Mouse (Mus musculus): Measurements from ENCODE around the gene Polr3e. TPM values are rescaled to one million over a fixed set of nuclear protein-coding genes. Genes with fewer than 3 reads are reported as not detected.
A peak's percentile ranks its signal among the peaks of the same experiment; 100 is the strongest.
"Not testable (repeated sequence)": the region's sequence is repeated elsewhere in the genome, so short reads cannot be mapped to it uniquely, and the experiment has no call there.

Polr3e gene
- polyA plus RNA-seq, 1 experiment from 2014 or later = 16.6 TPM

DNA sequence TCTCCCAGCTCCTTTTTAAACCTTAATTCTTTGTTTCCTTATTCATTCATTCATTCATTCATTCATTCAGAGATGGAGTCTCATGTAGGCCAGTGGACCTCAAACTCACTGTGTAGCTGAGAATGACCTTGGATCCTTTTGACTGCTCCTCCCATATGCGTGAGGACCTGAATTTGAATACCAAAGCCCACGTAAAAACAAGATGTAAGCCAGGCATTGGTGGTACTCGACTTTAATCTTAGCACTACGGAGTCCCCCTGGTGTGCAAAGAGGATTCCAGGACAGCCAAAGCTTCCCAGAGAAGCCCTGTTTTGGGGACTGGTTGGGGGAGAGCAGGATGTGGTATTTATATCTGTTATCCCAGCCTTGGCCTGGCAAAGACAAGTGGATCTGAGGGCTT, 17.4 kb upstream of the Polr3e start:
- H3K9ac ChIP-seq = no peak overlapping the region
- peaks cover 44% of the 10 kb centered on the region for H3K36me3 ChIP-seq (replicated peaks; ENCODE audit: control insufficient read depth, insufficient read depth)
- no peaks in the 10 kb centered on the region for H3K9me3 ChIP-seq (ENCODE audit: control insufficient read depth, low read length)
- H3K4me3 ChIP-seq (replicated peaks; ENCODE audit: low read length) = no peak overlapping the region
- no peaks in the 10 kb centered on the region for H3K27me3 ChIP-seq (ENCODE audit: control insufficient read depth, insufficient read depth, low read length)
- 71% methylated on average over 4 of the region's 4 CpGs for WGBS
- no peak for DNase-seq (ENCODE audit: low spot score)
- no peak overlapping the region for H3K4me2 ChIP-seq (replicated peaks)
- no peak overlapping the region for H3K27ac ChIP-seq
- no peaks in the 10 kb centered on the region for H3K4me1 ChIP-seq (replicated peaks; ENCODE audit: control insufficient read depth, insufficient read depth, low read length)
- no peak for ATAC-seq (ENCODE audit: low FRiP score)

- DNase-seq (ENCODE audit: low spot score) = no peak
Observed at GRCm38 (mm10) chr7:120901701-120902100, 15.8 kb upstream of the Polr3e start.

GRCm38 (mm10) chr7:120902931-120903330, 14.6 kb upstream of the Polr3e start:
- Histone ChIP-seq H3K4me2 (replicated peaks) (no peak overlapping the region), H3K4me3 (replicated peaks; ENCODE audit: low read length) (no peak overlapping the region), H3K9ac (no peak overlapping the region), H3K27ac (no peak overlapping the region), H3K36me3 (replicated peaks; ENCODE audit: control insufficient read depth, insufficient read depth) (peaks cover 44% of the 10 kb centered on the region), H3K27me3 (ENCODE audit: control insufficient read depth, insufficient read depth, low read length) (no peaks in the 10 kb centered on the region), H3K4me1 (replicated peaks; ENCODE audit: control insufficient read depth, insufficient read depth, low read length) (no peaks in the 10 kb centered on the region), H3K9me3 (ENCODE audit: control insufficient read depth, low read length) (no peaks in the 10 kb centered on the region)
- no peak for DNase-seq (ENCODE audit: low spot score)
- WGBS = 38% methylated on average over 3 of the region's 3 CpGs
- ATAC-seq (ENCODE audit: low FRiP score) = no peak

More at GRCm38 (mm10) chr7:120901701-120902100, 15.8 kb upstream of the Polr3e start:
- no peaks in the 10 kb centered on the region for H3K9me3 ChIP-seq (ENCODE audit: control insufficient read depth, low read length)
- H3K27me3 ChIP-seq (ENCODE audit: control insufficient read depth, insufficient read depth, low read length) = no peaks in the 10 kb centered on the region
- peaks cover 44% of the 10 kb centered on the region for H3K36me3 ChIP-seq (replicated peaks; ENCODE audit: control insufficient read depth, insufficient read depth)
- 50% methylated on average over 8 of the region's 8 CpGs for WGBS
- no peak overlapping the region for H3K27ac ChIP-seq
- ATAC-seq (ENCODE audit: low FRiP score) = no peak
- no peaks in the 10 kb centered on the region for H3K4me1 ChIP-seq (replicated peaks; ENCODE audit: control insufficient read depth, insufficient read depth, low read length)
- no peak overlapping the region for H3K4me2 ChIP-seq (replicated peaks)
- no peak overlapping the region for H3K9ac ChIP-seq
- no peak overlapping the region for H3K4me3 ChIP-seq (replicated peaks; ENCODE audit: low read length)

- H3K27ac ChIP-seq; H3K4me3 ChIP-seq (replicated peaks; ENCODE audit: low read length); H3K4me1 ChIP-seq (replicated peaks; ENCODE audit: control insufficient read depth, insufficient read depth, low read length); H3K9ac ChIP-seq; H3K4me2 ChIP-seq (replicated peaks); ATAC-seq (ENCODE audit: low FRiP score); H3K36me3 ChIP-seq (replicated peaks; ENCODE audit: control insufficient read depth, insufficient read depth); H3K27me3 ChIP-seq (ENCODE audit: control insufficient read depth, insufficient read depth, low read length); DNase-seq (ENCODE audit: low spot score); H3K9me3 ChIP-seq (ENCODE audit: control insufficient read depth, low read length): not testable (repeated sequence)
- 78% methylated on average over 3 of the region's 3 CpGs for WGBS
Observed at GRCm38 (mm10) chr7:120910172-120910571, 7.4 kb upstream of the Polr3e start.

GRCm38 (mm10) chr7:120911268-120911667, 6.3 kb upstream of the Polr3e start:
- 95% methylated on average over 6 of the region's 6 CpGs for WGBS
- not testable (repeated sequence) for H3K4me1 ChIP-seq (replicated peaks; ENCODE audit: control insufficient read depth, insufficient read depth, low read length); H3K9ac ChIP-seq; H3K36me3 ChIP-seq (replicated peaks; ENCODE audit: control insufficient read depth, insufficient read depth); H3K27ac ChIP-seq; H3K9me3 ChIP-seq (ENCODE audit: control insufficient read depth, low read length); H3K4me2 ChIP-seq (replicated peaks); H3K4me3 ChIP-seq (replicated peaks; ENCODE audit: low read length); DNase-seq (ENCODE audit: low spot score); H3K27me3 ChIP-seq (ENCODE audit: control insufficient read depth, insufficient read depth, low read length); ATAC-seq (ENCODE audit: low FRiP score)

GRCm38 (mm10) chr7:120913332-120913731, 4.2 kb upstream of the Polr3e start:
- H3K4me2 ChIP-seq (replicated peaks) = no peak overlapping the region
- H3K27me3 ChIP-seq (ENCODE audit: control insufficient read depth, insufficient read depth, low read length) = no peaks in the 10 kb centered on the region
- no peaks in the 10 kb centered on the region for H3K36me3 ChIP-seq (replicated peaks; ENCODE audit: control insufficient read depth, insufficient read depth)
- ATAC-seq (ENCODE audit: low FRiP score) (no peak), DNase-seq (ENCODE audit: low spot score) (no peak)
- H3K4me3 ChIP-seq (replicated peaks; ENCODE audit: low read length) = no peak overlapping the region
- no peaks in the 10 kb centered on the region for H3K9me3 ChIP-seq (ENCODE audit: control insufficient read depth, low read length)
- H3K27ac ChIP-seq = no peak overlapping the region
- 47% methylated on average over 1 of the region's 1 CpGs for WGBS
- H3K4me1 ChIP-seq (replicated peaks; ENCODE audit: control insufficient read depth, insufficient read depth, low read length) = no peaks in the 10 kb centered on the region
- no peak overlapping the region for H3K9ac ChIP-seq

GRCm38 (mm10) chr7:120916262-120916875, 1.2 kb upstream of the Polr3e start:
- ATAC-seq (ENCODE audit: low FRiP score) (no peak), DNase-seq (ENCODE audit: low spot score) (no peak)
- Histone ChIP-seq H3K4me1 (replicated peaks; ENCODE audit: control insufficient read depth, insufficient read depth, low read length) (0 out of 2 replicates have a peak, but pooled peaks cover 13% of the 10 kb centered on the region), H3K9me3 (ENCODE audit: control insufficient read depth, low read length) (no peaks in the 10 kb centered on the region), H3K4me3 (replicated peaks; ENCODE audit: low read length) (no peak overlapping the region), H3K27ac (no peak overlapping the region), H3K4me2 (replicated peaks) (peak overlapping the region; percentile 61), H3K36me3 (replicated peaks; ENCODE audit: control insufficient read depth, insufficient read depth) (no peaks in the 10 kb centered on the region), H3K9ac (no peak overlapping the region), H3K27me3 (ENCODE audit: control insufficient read depth, insufficient read depth, low read length) (no peaks in the 10 kb centered on the region)
- WGBS = 21% methylated on average over 11 of the region's 11 CpGs

- Histone ChIP-seq H3K4me3 (replicated peaks; ENCODE audit: low read length) (peak overlapping the region; percentile 76), H3K27ac (no peak overlapping the region), H3K9ac (no peak overlapping the region), H3K27me3 (ENCODE audit: control insufficient read depth, insufficient read depth, low read length) (no peaks in the 10 kb centered on the region), H3K4me1 (replicated peaks; ENCODE audit: control insufficient read depth, insufficient read depth, low read length) (peaks cover 13% of the 10 kb centered on the region; the same call in 1 of the 2 replicates), H3K4me2 (replicated peaks) (peak overlapping the region; percentile 61), H3K9me3 (ENCODE audit: control insufficient read depth, low read length) (no peaks in the 10 kb centered on the region), H3K36me3 (replicated peaks; ENCODE audit: control insufficient read depth, insufficient read depth) (no peaks in the 10 kb centered on the region)
- ATAC-seq (ENCODE audit: low FRiP score) (peak; percentile 91; the same call in 1 of the 2 replicates), DNase-seq (ENCODE audit: low spot score) (no peak)
- 10% methylated on average over 12 of the region's 12 CpGs for WGBS
Observed at GRCm38 (mm10) chr7:120917279-120917591, 309 bp upstream of the Polr3e start.

- Histone ChIP-seq H3K4me3 (replicated peaks; ENCODE audit: low read length) (peak overlapping the region; percentile 76), H3K9ac (peak overlapping the region; percentile 81), H3K4me2 (replicated peaks) (peak overlapping the region; percentile 61), H3K9me3 (ENCODE audit: control insufficient read depth, low read length) (no peaks in the 10 kb centered on the region), H3K36me3 (replicated peaks; ENCODE audit: control insufficient read depth, insufficient read depth) (peaks cover 5% of the 10 kb centered on the region; the same call in 1 of the 2 replicates), H3K4me1 (replicated peaks; ENCODE audit: control insufficient read depth, insufficient read depth, low read length) (peaks cover 13% of the 10 kb centered on the region; the same call in 1 of the 2 replicates), H3K27me3 (ENCODE audit: control insufficient read depth, insufficient read depth, low read length) (no peaks in the 10 kb centered on the region), H3K27ac (peak overlapping the region; percentile 70)
- WGBS = 6% methylated on average over 10 of the region's 10 CpGs
- ATAC-seq (ENCODE audit: low FRiP score) = peak; percentile 67
- DNase-seq (ENCODE audit: low spot score) = peak; percentile 92
Observed at GRCm38 (mm10) chr7:120918526-120918962, 1.0 kb downstream of the Polr3e start.

DNA sequence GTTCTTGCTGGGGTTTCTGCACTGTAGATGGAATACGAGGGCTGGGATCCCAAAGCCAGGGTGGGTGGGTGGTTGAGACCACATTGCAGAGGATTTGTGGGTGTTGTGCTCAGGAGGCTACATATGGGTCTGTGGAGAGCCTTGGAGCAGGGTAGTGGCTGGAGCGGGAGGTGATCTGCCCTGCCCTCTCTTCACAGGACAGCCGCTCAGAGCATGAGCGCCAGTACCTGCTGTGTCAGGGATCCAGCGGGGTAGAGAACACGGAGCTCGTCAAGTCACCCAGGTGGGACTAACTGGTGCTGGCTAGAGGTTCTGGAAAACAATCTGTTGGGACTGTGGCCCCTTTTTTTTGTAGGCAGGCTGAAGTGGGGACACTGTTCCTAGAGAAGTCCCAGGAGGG, 15.6 kb downstream of the Polr3e start:
- Histone ChIP-seq H3K9ac (no peak overlapping the region), H3K4me3 (replicated peaks; ENCODE audit: low read length) (no peak overlapping the region), H3K27ac (no peak overlapping the region), H3K9me3 (ENCODE audit: control insufficient read depth, low read length) (no peaks in the 10 kb centered on the region), H3K4me2 (replicated peaks) (no peak overlapping the region), H3K36me3 (replicated peaks; ENCODE audit: control insufficient read depth, insufficient read depth) (peaks cover 93% of the 10 kb centered on the region), H3K27me3 (ENCODE audit: control insufficient read depth, insufficient read depth, low read length) (no peaks in the 10 kb centered on the region), H3K4me1 (replicated peaks; ENCODE audit: control insufficient read depth, insufficient read depth, low read length) (no peaks in the 10 kb centered on the region)
- 94% methylated on average over 7 of the region's 7 CpGs for WGBS
- no peak for DNase-seq (ENCODE audit: low spot score)
- no peak for ATAC-seq (ENCODE audit: low FRiP score)

Data from hindbrain, embryonic 14.5 days (tissue).